Mouse (Mus musculus) E14TG2a.4 (cell line): ENCODE data around the gene Cyp2g1.

Experiments used
- CTCF ChIP-seq: conservative IDR thresholded peaks from 2 replicates; pipeline ENCODE4 v1.5.1; 2014; ENCODE audit warnings: low read length
- NANOG ChIP-seq: IDR thresholded peaks from 2 replicates; pipeline ENCODE4 v1.6.1; 2014; ENCODE audit warnings: borderline replicate concordance, low read length, mixed read lengths

GRCm38 (mm10) chr7:26789984-26790383 is 18.7 kb upstream of the Cyp2g1 start:
- TF ChIP-seq CTCF, result no peak
- no peak for TF ChIP-seq NANOG
